12 mouse cellular contexts compared by ENCODE assay signal in genomic region chr4:136069313-136069712, GRCm38 (mm10). TPM values are rescaled to one million over a fixed set of nuclear protein-coding genes. Genes with fewer than 3 reads are reported as not detected.
A peak's percentile ranks its signal among the peaks of the same experiment; 100 is the strongest.
DNase-seq lines count a peak whose midpoint lies in the region; ATAC-seq and TF ChIP-seq lines count a peak whose summit lies in the region.
"Had no signal": no experiment of that assay in that cellular context is flagged by ENCODE, and none has a peak within 500 bp of the region (broad histone marks: within the 10 kb centered on the region; RNA-seq: fewer than 3 reads in every experiment).

No protein-coding gene starts in this region.

- whole genome bisulfite sequencing in hindbrain, embryonic 10.5 days: 72% methylated on average over 4 of the region's 4 CpGs
- 77% methylated on average over 4 of the region's 4 CpGs for WGBS in hindbrain, embryonic 11.5 days
- 20% methylated on average over 4 of the region's 4 CpGs for WGBS in liver, embryonic 14.5 days (ENCODE audit: insufficient replicate concordance)

- ATAC-seq in hindbrain, embryonic 11.5 days (ENCODE audit: low FRiP score): no peak
- ATAC-seq in common myeloid progenitor, adult 5-6 weeks (replicated peaks; ENCODE audit: low read depth, poor library complexity, severe bottlenecking): peak; percentile 53; the same call in 1 of the 2 replicates
- ATAC-seq in liver, embryonic 14.5 days (ENCODE audit: insufficient read depth): peak; percentile 62; the same call in 1 of the 2 replicates
- ATAC-seq: midbrain, embryonic 15.5 days had no signal

- no peak for TF ChIP-seq CTCF in liver, embryonic 14.5 days (IDR thresholded peaks at IDR 0.05; ENCODE audit: low read depth)

- H3K27me3 ChIP-seq in hindbrain, embryonic 10.5 days (ENCODE audit: insufficient read depth, poor library complexity, severe bottlenecking): peaks cover 14% of the 10 kb centered on the region
- no peaks in the 10 kb centered on the region for H3K27me3 ChIP-seq in hindbrain, embryonic 11.5 days (ENCODE audit: control insufficient read depth, insufficient read depth, low read length)
- peaks cover 7% of the 10 kb centered on the region for H3K27me3 ChIP-seq in liver, embryonic 14.5 days (ENCODE audit: control insufficient read depth, insufficient read depth, low read length)
- H3K27me3 ChIP-seq: heart, embryonic 15.5 days; midbrain, embryonic 15.5 days had no signal

- TF ChIP-seq EP300 in liver, embryonic 14.5 days (IDR thresholded peaks at IDR 0.05; ENCODE audit: low read depth): peak; percentile 63

- no peak for DNase-seq in hindbrain, embryonic 10.5 days (ENCODE audit: low spot score)
- DNase-seq in hindbrain, embryonic 11.5 days (ENCODE audit: low spot score): no peak
- peak; percentile 1 for DNase-seq in ES-CJ7 (ENCODE audit: low read depth, low spot score)
- DNase-seq in liver, embryonic 14.5 days (ENCODE audit: low read depth in 3 of 3, low spot score in 3 of 3): peak in 1 of 3 experiments; percentile 44
- DNase-seq in embryo, embryonic 11 days: no peak
- DNase-seq in lung, adult 18-20 months: no peak
- no peak for DNase-seq in adrenal gland, postnatal 36 days

- no peaks in the 10 kb centered on the region for H3K36me3 ChIP-seq in hindbrain, embryonic 10.5 days
- no peaks in the 10 kb centered on the region for H3K36me3 ChIP-seq in hindbrain, embryonic 11.5 days (ENCODE audit: control insufficient read depth, insufficient read depth, low read length)
- no peaks in the 10 kb centered on the region for H3K36me3 ChIP-seq in liver, embryonic 14.5 days (replicated peaks; ENCODE audit: control insufficient read depth, insufficient read depth, low read depth)
- H3K36me3 ChIP-seq: heart, embryonic 15.5 days; midbrain, embryonic 15.5 days had no signal

- no peak overlapping the region for H3K4me2 ChIP-seq in hindbrain, embryonic 11.5 days (replicated peaks; ENCODE audit: low read depth, low read length)
- no peak overlapping the region for H3K4me2 ChIP-seq in liver, embryonic 14.5 days (ENCODE audit: low read depth)
- H3K4me2 ChIP-seq: midbrain, embryonic 15.5 days had no signal

- H3K27ac ChIP-seq in hindbrain, embryonic 10.5 days: 0 out of 2 replicates have a peak overlapping the region, but pooled peaks have one; percentile 31
- no peak overlapping the region for H3K27ac ChIP-seq in hindbrain, embryonic 11.5 days (ENCODE audit: low read depth, low read length)
- no peak overlapping the region for H3K27ac ChIP-seq in liver, embryonic 14.5 days
- H3K27ac ChIP-seq: layer of hippocampus, adult 2 months; midbrain, embryonic 15.5 days had no signal

- H3K4me1 ChIP-seq in hindbrain, embryonic 10.5 days (replicated peaks): peaks cover 31% of the 10 kb centered on the region
- H3K4me1 ChIP-seq in hindbrain, embryonic 11.5 days (replicated peaks; ENCODE audit: control insufficient read depth, insufficient read depth, low read length): no peaks in the 10 kb centered on the region; the same call in 1 of the 2 replicates
- H3K4me1 ChIP-seq in liver, embryonic 14.5 days (replicated peaks; ENCODE audit: control insufficient read depth in 2 of 2, insufficient read depth in 2 of 2, low read length in 1 of 2): peaks cover 5 to 9% of the 10 kb centered on the region in 2 experiments; a peak in 3 of 4 replicates

- H3K9ac ChIP-seq in hindbrain, embryonic 11.5 days (ENCODE audit: low read depth, low read length): no peak overlapping the region
- no peak overlapping the region for H3K9ac ChIP-seq in liver, embryonic 14.5 days (replicated peaks)
- H3K9ac ChIP-seq: heart, embryonic 15.5 days; midbrain, embryonic 15.5 days had no signal

- no peak overlapping the region for H3K4me3 ChIP-seq in hindbrain, embryonic 10.5 days
- no peak overlapping the region for H3K4me3 ChIP-seq in hindbrain, embryonic 11.5 days (ENCODE audit: low read depth, low read length)
- H3K4me3 ChIP-seq in liver, embryonic 14.5 days (ENCODE audit: insufficient read depth in 1 of 2, low read depth in 2 of 2, low read length in 2 of 2): no peak overlapping the region
- H3K4me3 ChIP-seq: heart, embryonic 15.5 days; layer of hippocampus, adult 2 months; midbrain, embryonic 15.5 days; myocyte had no signal

- H3K9me3 ChIP-seq in hindbrain, embryonic 10.5 days: no peaks in the 10 kb centered on the region
- H3K9me3 ChIP-seq in hindbrain, embryonic 11.5 days (ENCODE audit: control insufficient read depth, low read length): no peaks in the 10 kb centered on the region
- no peaks in the 10 kb centered on the region for H3K9me3 ChIP-seq in liver, embryonic 14.5 days (ENCODE audit: control insufficient read depth, low read length)
- H3K9me3 ChIP-seq: heart, embryonic 15.5 days; midbrain, embryonic 15.5 days had no signal

RNA-seq across cellular contexts. Expression of gene Rpl11, which starts 16.1 kb away (rescaled TPM):
- polyA plus RNA-seq in hindbrain, embryonic 10.5 days (2016; fragmentation: Nextera tagmentation; extraction: Ambion mirVana): 388 and 497 TPM in 2 replicates
- polyA plus RNA-seq in hindbrain, embryonic 11.5 days (2014; fragmentation: Nextera tagmentation; extraction: Ambion mirVana): 350 and 354 TPM in 2 replicates
- 1,101 and 1,166 TPM in 2 replicates for total RNA-seq in common myeloid progenitor, adult 5-6 weeks (2017)
- 457 and 805 TPM in 2 replicates for polyA plus RNA-seq in liver, embryonic 14.5 days (2012; rRNA removed)
- 325 and 341 TPM in 2 replicates for polyA plus RNA-seq in liver, embryonic 14.5 days (2014; fragmentation: Nextera tagmentation; extraction: Ambion mirVana)
- total RNA-seq in adrenal gland, postnatal 36 days (2021): 100 to 1,000 TPM; 522 to 588 TPM

RNA-seq across cellular contexts. Expression of gene Eloa, which starts 47.8 kb away (rescaled TPM):
- polyA plus RNA-seq in hindbrain, embryonic 10.5 days (2016; fragmentation: Nextera tagmentation; extraction: Ambion mirVana): 31.0 and 33.0 TPM in 2 replicates
- 38.2 and 42.8 TPM in 2 replicates for polyA plus RNA-seq in hindbrain, embryonic 11.5 days (2014; fragmentation: Nextera tagmentation; extraction: Ambion mirVana)
- total RNA-seq in common myeloid progenitor, adult 5-6 weeks (2017): 48.3 and 52.5 TPM in 2 replicates
- polyA plus RNA-seq in liver, embryonic 14.5 days (2012; rRNA removed): 9.7 and 16.2 TPM in 2 replicates
- polyA plus RNA-seq in liver, embryonic 14.5 days (2014; fragmentation: Nextera tagmentation; extraction: Ambion mirVana): 29.0 and 30.0 TPM in 2 replicates
- total RNA-seq in adrenal gland, postnatal 36 days (2021): 10 to 100 TPM; 42.1 to 44.6 TPM
